Mouse (Mus musculus): ENCODE data around the gene Sh3bp5. TPM values are rescaled to one million over a fixed set of nuclear protein-coding genes. Genes with fewer than 3 reads are reported as not detected.

The Sh3bp5 gene
- polyA plus RNA-seq, 2 experiments: 6.4 to 14.7 TPM

GRCm38 (mm10) chr14:31406154-31406810 lies 29.6 kb downstream of the Sh3bp5 start:
- Histone ChIP-seq H3K9ac (replicated peaks) (no peak overlapping the region), H3K4me3 (ENCODE audit: insufficient read depth in 1 of 2, low read depth in 2 of 2, low read length in 2 of 2) (no peak overlapping the region), H3K9me3 (ENCODE audit: control insufficient read depth, low read length) (no peaks in the 10 kb centered on the region), H3K27ac (0 out of 2 replicates have a peak overlapping the region, but pooled peaks have one; percentile 4), H3K27me3 (ENCODE audit: control insufficient read depth, insufficient read depth, low read length) (no peaks in the 10 kb centered on the region), H3K4me1 (replicated peaks; ENCODE audit: control insufficient read depth in 2 of 2, insufficient read depth in 2 of 2, low read length in 1 of 2) (peaks cover 30 to 58% of the 10 kb centered on the region in 2 experiments), H3K36me3 (replicated peaks; ENCODE audit: control insufficient read depth, insufficient read depth, low read depth) (no peaks in the 10 kb centered on the region), H3K4me2 (ENCODE audit: low read depth) (no peak overlapping the region)
- DNase-seq (ENCODE audit: low read depth in 3 of 3, low spot score in 3 of 3) (no peak), ATAC-seq (ENCODE audit: insufficient read depth) (no peak)
- TF ChIP-seq EP300 (IDR thresholded peaks at IDR 0.05; ENCODE audit: low read depth) (no peak), CTCF (IDR thresholded peaks at IDR 0.05; ENCODE audit: low read depth) (no peak)
- 80% methylated on average over 12 of the region's 12 CpGs for WGBS (ENCODE audit: insufficient replicate concordance)

DNA sequence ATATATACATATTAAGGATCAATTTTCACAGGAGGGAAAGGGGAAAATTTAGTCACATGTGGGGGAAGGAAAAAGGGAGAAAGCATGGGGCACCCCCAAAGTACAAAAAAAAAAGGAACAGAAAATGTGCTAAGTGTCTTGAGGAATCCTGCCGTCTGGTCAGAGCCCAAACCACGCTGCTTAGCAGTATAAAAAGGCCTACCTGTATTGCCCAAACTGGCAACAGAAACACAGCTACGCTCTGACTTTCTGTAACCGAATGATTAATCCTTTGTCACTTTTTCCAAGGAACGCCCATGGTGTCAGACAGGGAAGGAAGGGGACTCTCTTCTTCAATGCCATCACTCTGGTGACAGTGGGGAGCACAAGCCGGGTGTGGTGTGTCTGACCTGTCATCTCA lies 30.2 kb downstream of the Sh3bp5 start:
- Histone ChIP-seq H3K4me2 (ENCODE audit: low read depth) (no peak overlapping the region), H3K4me1 (replicated peaks; ENCODE audit: control insufficient read depth in 2 of 2, insufficient read depth in 2 of 2, low read length in 1 of 2) (peaks cover 32 to 64% of the 10 kb centered on the region in 2 experiments), H3K27ac (no peak overlapping the region), H3K9ac (replicated peaks) (no peak overlapping the region), H3K27me3 (ENCODE audit: control insufficient read depth, insufficient read depth, low read length) (no peaks in the 10 kb centered on the region), H3K9me3 (ENCODE audit: control insufficient read depth, low read length) (no peaks in the 10 kb centered on the region), H3K4me3 (ENCODE audit: insufficient read depth in 1 of 2, low read depth in 2 of 2, low read length in 2 of 2) (no peak overlapping the region), H3K36me3 (replicated peaks; ENCODE audit: control insufficient read depth, insufficient read depth, low read depth) (no peaks in the 10 kb centered on the region)
- DNase-seq (ENCODE audit: low read depth in 3 of 3, low spot score in 3 of 3): no peak
- ATAC-seq (ENCODE audit: insufficient read depth): no peak
- TF ChIP-seq EP300 (IDR thresholded peaks at IDR 0.05; ENCODE audit: low read depth): no peak
- TF ChIP-seq CTCF (IDR thresholded peaks at IDR 0.05; ENCODE audit: low read depth): no peak
- WGBS (ENCODE audit: insufficient replicate concordance): 75% methylated on average over 6 of the region's 6 CpGs

DNA sequence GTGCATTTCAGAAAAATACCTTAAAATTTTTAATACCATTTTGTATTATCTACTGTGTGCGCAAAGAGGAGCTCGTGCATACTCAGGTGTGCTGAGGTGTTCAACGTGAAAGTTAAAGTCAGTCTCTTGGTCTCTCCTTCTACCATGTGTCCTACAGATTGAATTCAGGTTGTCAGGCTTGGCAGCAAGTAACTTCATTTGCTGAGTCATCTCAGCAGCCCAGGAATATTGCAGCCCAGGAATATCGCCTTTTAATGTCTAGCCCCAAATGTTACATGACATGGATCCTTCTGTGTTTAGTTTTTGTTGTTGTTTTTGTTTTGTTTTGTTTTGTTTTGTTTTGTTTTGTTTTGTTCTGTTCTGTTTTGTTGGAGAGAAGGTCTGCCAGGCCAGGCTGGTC lies 31.2 kb downstream of the Sh3bp5 start:
- Histone ChIP-seq H3K27ac (peak overlapping the region; percentile 38; the same call in 1 of the 2 replicates), H3K4me3 (ENCODE audit: insufficient read depth in 1 of 2, low read depth in 2 of 2, low read length in 2 of 2) (no peak overlapping the region), H3K36me3 (replicated peaks; ENCODE audit: control insufficient read depth, insufficient read depth, low read depth) (no peaks in the 10 kb centered on the region), H3K4me1 (replicated peaks; ENCODE audit: control insufficient read depth in 2 of 2, insufficient read depth in 2 of 2, low read length in 1 of 2) (peaks cover 32 to 62% of the 10 kb centered on the region in 2 experiments), H3K27me3 (ENCODE audit: control insufficient read depth, insufficient read depth, low read length) (no peaks in the 10 kb centered on the region), H3K9ac (replicated peaks) (peak overlapping the region; percentile 47), H3K9me3 (ENCODE audit: control insufficient read depth, low read length) (no peaks in the 10 kb centered on the region), H3K4me2 (ENCODE audit: low read depth) (peak overlapping the region; percentile 58)
- ATAC-seq (ENCODE audit: insufficient read depth) (peak; percentile 34; the same call in 1 of the 2 replicates), DNase-seq (ENCODE audit: low read depth in 3 of 3, low spot score in 3 of 3) (no peak)
- 77% methylated on average over 4 of the region's 4 CpGs for WGBS (ENCODE audit: insufficient replicate concordance)
- TF ChIP-seq EP300 (IDR thresholded peaks at IDR 0.05; ENCODE audit: low read depth): no peak

GRCm38 (mm10) chr14:31403995-31404394 lies 31.9 kb downstream of the Sh3bp5 start:
- no peaks in the 10 kb centered on the region for H3K9me3 ChIP-seq (ENCODE audit: control insufficient read depth, low read length)
- H3K4me1 ChIP-seq (replicated peaks; ENCODE audit: control insufficient read depth in 2 of 2, insufficient read depth in 2 of 2, low read length in 1 of 2): peaks cover 32 to 56% of the 10 kb centered on the region in 2 experiments
- WGBS (ENCODE audit: insufficient replicate concordance): 7% methylated on average over 8 of the region's 8 CpGs
- TF ChIP-seq EP300 (IDR thresholded peaks at IDR 0.05; ENCODE audit: low read depth) (peak; percentile 82), CTCF (IDR thresholded peaks at IDR 0.05; ENCODE audit: low read depth) (no peak)
- H3K27ac ChIP-seq: peak overlapping the region; percentile 38
- no peak overlapping the region for H3K4me3 ChIP-seq (ENCODE audit: insufficient read depth in 1 of 2, low read depth in 2 of 2, low read length in 2 of 2)
- ATAC-seq (ENCODE audit: insufficient read depth) (peak; percentile 97), DNase-seq (ENCODE audit: low read depth in 3 of 3, low spot score in 3 of 3) (peak; percentile 64 to 69 (median 69))
- H3K4me2 ChIP-seq (ENCODE audit: low read depth): peak overlapping the region; percentile 58
- no peaks in the 10 kb centered on the region for H3K27me3 ChIP-seq (ENCODE audit: control insufficient read depth, insufficient read depth, low read length)
- H3K9ac ChIP-seq (replicated peaks): peak overlapping the region; percentile 47
- no peaks in the 10 kb centered on the region for H3K36me3 ChIP-seq (replicated peaks; ENCODE audit: control insufficient read depth, insufficient read depth, low read depth)

GRCm38 (mm10) chr14:31403556-31403955 lies 32.3 kb downstream of the Sh3bp5 start:
- DNase-seq (ENCODE audit: low read depth in 3 of 3, low spot score in 3 of 3) (no peak), ATAC-seq (ENCODE audit: insufficient read depth) (peak; percentile 9; the same call in 1 of the 2 replicates)
- H3K27me3 ChIP-seq (ENCODE audit: control insufficient read depth, insufficient read depth, low read length): no peaks in the 10 kb centered on the region
- H3K36me3 ChIP-seq (replicated peaks; ENCODE audit: control insufficient read depth, insufficient read depth, low read depth): no peaks in the 10 kb centered on the region
- no peak overlapping the region for H3K4me3 ChIP-seq (ENCODE audit: insufficient read depth in 1 of 2, low read depth in 2 of 2, low read length in 2 of 2)
- TF ChIP-seq EP300 (IDR thresholded peaks at IDR 0.05; ENCODE audit: low read depth): no peak
- TF ChIP-seq CTCF (IDR thresholded peaks at IDR 0.05; ENCODE audit: low read depth): no peak
- no peak overlapping the region for H3K27ac ChIP-seq
- H3K4me1 ChIP-seq (replicated peaks; ENCODE audit: control insufficient read depth in 2 of 2, insufficient read depth in 2 of 2, low read length in 1 of 2): peaks cover 32 to 53% of the 10 kb centered on the region in 2 experiments
- WGBS (ENCODE audit: insufficient replicate concordance): 63% methylated on average over 9 of the region's 9 CpGs
- no peak overlapping the region for H3K9ac ChIP-seq (replicated peaks)
- H3K9me3 ChIP-seq (ENCODE audit: control insufficient read depth, low read length): no peaks in the 10 kb centered on the region
- peak overlapping the region; percentile 58 for H3K4me2 ChIP-seq (ENCODE audit: low read depth)
